Mouse (Mus musculus): ENCODE measurements around the gene Trpv3. TPM values are rescaled to one million over a fixed set of nuclear protein-coding genes. Genes with fewer than 3 reads are reported as not detected.

The Trpv3 gene
- total RNA-seq, 1 experiment = 0.54 TPM

DNA sequence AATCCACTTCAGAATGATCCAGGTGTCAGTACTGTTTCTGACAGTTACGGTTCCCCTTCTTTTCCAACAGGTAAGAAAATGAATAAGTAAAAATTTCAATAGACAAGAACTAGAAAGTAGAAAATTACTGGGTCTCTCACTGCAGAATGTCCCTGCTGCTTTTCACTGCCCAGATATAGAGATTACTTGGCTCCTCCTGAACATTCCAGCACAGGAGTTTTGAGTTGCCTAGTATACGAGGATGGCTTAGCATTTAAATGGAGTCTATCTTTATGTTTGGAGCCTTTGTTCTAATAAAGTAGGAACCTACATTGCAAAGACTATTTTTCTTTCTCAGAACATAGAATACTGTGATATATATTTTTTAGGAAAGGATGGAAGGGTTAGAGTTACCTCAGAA, 66.2 kb downstream of the Trpv3 start:
- no peak for DNase-seq (ENCODE audit: low read depth, low spot score)
- no peak overlapping the region for H3K4me3 ChIP-seq (ENCODE audit: insufficient read depth in 1 of 2, low read depth in 1 of 2, low read length in 2 of 2, poor library complexity in 1 of 2, severe bottlenecking in 1 of 2)
- in situ Hi-C loops (cut with MboI; ENCODE audit: low sequenced_read_pairs in 2 of 2, unreplicated experiment in 2 of 2) = no loop called here
- no peaks in the 10 kb centered on the region for H3K36me3 ChIP-seq (ENCODE audit: control insufficient read depth, insufficient read depth, low read length, poor library complexity, severe bottlenecking)
- no peak overlapping the region for H3K9ac ChIP-seq (ENCODE audit: insufficient read depth, low read depth, low read length, poor library complexity, severe bottlenecking)
- H3K4me1 ChIP-seq (ENCODE audit: control insufficient read depth in 2 of 2, insufficient read depth in 2 of 2, low read length in 2 of 2, poor library complexity in 1 of 2) = 0 out of 4 replicates have a peak, but pooled peaks cover 0 to 2% of the 10 kb centered on the region in 2 experiments
- no peak overlapping the region for H3K27ac ChIP-seq (ENCODE audit: insufficient read depth, low read depth, low read length, poor library complexity, severe bottlenecking)
- H3K9me3 ChIP-seq (ENCODE audit: control insufficient read depth, insufficient read depth, low read depth, low read length) = no peaks in the 10 kb centered on the region; the same call in 1 of the 2 replicates
- TF ChIP-seq ZNF384 (IDR thresholded peaks at IDR 0.05; ENCODE audit: low read depth, low read length) (no peak), CHD2 (IDR thresholded peaks at IDR 0.05; ENCODE audit: low read depth, low read length) (no peak), HCFC1 (IDR thresholded peaks at IDR 0.05; ENCODE audit: borderline replicate concordance, insufficient read depth, low read length) (no peak), MAFK (IDR thresholded peaks at IDR 0.05; ENCODE audit: insufficient read depth, low read depth, low read length) (no peak), ZC3H11A (IDR thresholded peaks at IDR 0.05; ENCODE audit: borderline replicate concordance, low read depth, low read length) (no peak)

DNA sequence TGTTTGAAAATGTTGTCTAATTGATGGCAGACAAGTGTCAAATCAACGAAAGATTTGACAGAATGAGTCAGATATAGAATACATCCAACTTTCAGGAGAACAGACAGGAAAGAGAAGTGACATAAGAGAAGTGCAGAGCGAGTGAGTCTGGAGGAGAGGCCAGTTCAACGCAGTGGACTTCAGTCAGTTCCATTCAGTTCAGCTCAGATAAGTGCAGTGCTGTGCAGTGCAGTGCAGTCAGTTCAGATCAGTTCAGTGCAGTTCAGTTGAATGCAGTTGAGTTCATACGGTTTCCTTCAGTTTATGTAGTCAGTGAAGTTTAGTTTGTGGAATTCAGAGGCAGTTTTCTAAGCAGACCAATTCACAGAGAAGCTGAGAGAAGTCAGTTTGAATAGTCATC, 69.7 kb downstream of the Trpv3 start:
- no peak overlapping the region for H3K9ac ChIP-seq (ENCODE audit: insufficient read depth, low read depth, low read length, poor library complexity, severe bottlenecking)
- H3K27ac ChIP-seq (ENCODE audit: insufficient read depth, low read depth, low read length, poor library complexity, severe bottlenecking) = no peak overlapping the region
- no peaks in the 10 kb centered on the region for H3K4me1 ChIP-seq (ENCODE audit: control insufficient read depth in 2 of 2, insufficient read depth in 2 of 2, low read length in 2 of 2, poor library complexity in 1 of 2)
- H3K4me3 ChIP-seq (ENCODE audit: insufficient read depth in 1 of 2, low read depth in 1 of 2, low read length in 2 of 2, poor library complexity in 1 of 2, severe bottlenecking in 1 of 2) = no peak overlapping the region
- TF ChIP-seq ZC3H11A (IDR thresholded peaks at IDR 0.05; ENCODE audit: borderline replicate concordance, low read depth, low read length) = no peak
- no peaks in the 10 kb centered on the region for H3K36me3 ChIP-seq (ENCODE audit: control insufficient read depth, insufficient read depth, low read length, poor library complexity, severe bottlenecking)
- in situ Hi-C loops (cut with MboI; ENCODE audit: low sequenced_read_pairs in 2 of 2, unreplicated experiment in 2 of 2) = no loop called here
- DNase-seq (ENCODE audit: low read depth, low spot score) = no peak
- H3K9me3 ChIP-seq (ENCODE audit: control insufficient read depth, insufficient read depth, low read depth, low read length) = no peaks in the 10 kb centered on the region

Other genes with a start within 250 kb of the Trpv3 start
- 4.3 and 4.5 TPM in 2 replicates for gene Camkk1, start 248.4 kb upstream of the Trpv3 start, total RNA-seq (2012; rRNA removed)
- 9.6 and 10.4 TPM in 2 replicates for gene Ncbp3, start 219.6 kb upstream of the Trpv3 start, total RNA-seq (2012; rRNA removed)
- 0.45 and 0.85 TPM in 2 replicates for gene Itgae, start 176.8 kb upstream of the Trpv3 start, total RNA-seq (2012; rRNA removed)
- 19.7 and 25.5 TPM in 2 replicates for gene Haspin, start 129.1 kb upstream of the Trpv3 start, total RNA-seq (2012; rRNA removed)
- 1.7 and 1.9 TPM in 2 replicates for gene P2rx5, start 107.0 kb upstream of the Trpv3 start, total RNA-seq (2012; rRNA removed)
- 80.7 and 95.4 TPM in 2 replicates for gene Emc6, start 90.4 kb upstream of the Trpv3 start, total RNA-seq (2012; rRNA removed)
- 18.4 and 55.0 TPM in 2 replicates for gene Tax1bp3, start 90.3 kb upstream of the Trpv3 start, total RNA-seq (2012; rRNA removed)
- gene Ctns, start 68.3 kb upstream of the Trpv3 start, total RNA-seq (2012; rRNA removed) = 15.8 and 22.1 TPM in 2 replicates
- 1.3 and 2.3 TPM in 2 replicates for gene Shpk, start 67.9 kb upstream of the Trpv3 start, total RNA-seq (2012; rRNA removed)
- gene Trpv1, start 33.1 kb upstream of the Trpv3 start, total RNA-seq (2012; rRNA removed) = 0.16 and 0.22 TPM in 2 replicates
- 2.2 and 4.1 TPM in 2 replicates for gene Aspa, start 62.2 kb downstream of the Trpv3 start, total RNA-seq (2012; rRNA removed)
- gene Gm49340, start 62.4 kb downstream of the Trpv3 start, total RNA-seq (2012; rRNA removed) = 0.13 TPM in 1 of 2 replicates, not detected in the other
- gene Spata22, start 62.4 kb downstream of the Trpv3 start, total RNA-seq (2012; rRNA removed) = 0.74 and 3.3 TPM in 2 replicates
- gene Olfr20, start 83.4 kb downstream of the Trpv3 start, total RNA-seq (2012; rRNA removed) = 0.31 TPM in 1 of 2 replicates, not detected in the other
- gene Olfr376, start 103.9 kb downstream of the Trpv3 start, total RNA-seq (2012; rRNA removed) = 1.1 and 1.6 TPM in 2 replicates
- gene Olfr1, start 132.2 kb downstream of the Trpv3 start, total RNA-seq (2012; rRNA removed) = not detected in 2 replicates
- gene Olfr378, start 161.1 kb downstream of the Trpv3 start, total RNA-seq (2012; rRNA removed) = not detected in 2 replicates
- gene Olfr380, start 190.1 kb downstream of the Trpv3 start, total RNA-seq (2012; rRNA removed) = not detected in 2 replicates
- not detected in 2 replicates for gene Olfr381, start 224.2 kb downstream of the Trpv3 start, total RNA-seq (2012; rRNA removed)
- not detected in 2 replicates for gene Olfr382, start 249.8 kb downstream of the Trpv3 start, total RNA-seq (2012; rRNA removed)